19 mouse cellular contexts compared by ENCODE assay signal in the genomic region with DNA sequence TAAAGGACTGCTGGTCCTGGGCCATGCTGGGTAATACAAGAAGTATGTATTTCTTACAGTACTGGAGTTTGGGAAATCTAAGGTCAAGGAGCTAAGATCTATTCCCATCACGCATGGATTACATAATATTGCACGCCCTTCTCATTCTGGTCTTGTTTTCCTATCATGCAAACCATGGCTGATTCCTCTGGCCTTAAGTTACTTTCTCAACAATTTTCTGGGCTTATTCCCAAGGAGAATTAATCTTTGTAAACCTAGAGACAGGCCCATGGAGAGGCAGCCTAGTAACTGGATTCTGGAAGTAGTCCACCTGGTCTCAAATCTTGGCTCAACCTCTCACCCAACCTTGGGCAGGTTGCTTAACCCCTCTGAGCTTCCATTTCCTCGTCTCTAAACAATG.
"Had no signal": no experiment of that assay in that cellular context is flagged by ENCODE, and none has a peak within 500 bp of the region (broad histone marks: within the 10 kb centered on the region; RNA-seq: fewer than 3 reads in every experiment).

No protein-coding gene starts in this region.

- H3K27me3 ChIP-seq: neural tube, embryonic 13.5 days; neural tube, embryonic 15.5 days had no signal

- H3K4me2 ChIP-seq: lung, embryonic 14.5 days; midbrain, embryonic 12.5 days; neural tube, embryonic 13.5 days; neural tube, embryonic 15.5 days had no signal

- H3K9ac ChIP-seq: lung, embryonic 14.5 days; midbrain, embryonic 12.5 days; neural tube, embryonic 13.5 days; neural tube, embryonic 15.5 days had no signal

- H3K4me3 ChIP-seq: midbrain, embryonic 10.5 days; midbrain, embryonic 12.5 days; myocyte; neural tube, embryonic 13.5 days; neural tube, embryonic 15.5 days had no signal

- ATAC-seq: midbrain, embryonic 16.5 days had no signal

- H3K4me1 ChIP-seq: midbrain, embryonic 10.5 days; midbrain, embryonic 12.5 days; neural tube, embryonic 13.5 days; neural tube, embryonic 15.5 days had no signal

- DNase-seq: lung, adult 18-20 months; lung, embryonic 14.5 days; lung, postnatal 14 days; lung, postnatal 4 days; midbrain, embryonic 14.5 days; retina, postnatal 1 day; right cerebral cortex, adult 18-20 months; right cerebral cortex, postnatal 25 days; right cerebral cortex, postnatal 4 days; spleen, adult 18-20 months; thymus, adult 18-20 months; thymus, postnatal 14 days; thymus, postnatal 36 days had no signal

- H3K9me3 ChIP-seq: midbrain, embryonic 10.5 days; midbrain, embryonic 12.5 days; neural tube, embryonic 13.5 days; neural tube, embryonic 15.5 days had no signal

- H3K27ac ChIP-seq: midbrain, embryonic 10.5 days; midbrain, embryonic 12.5 days; neural tube, embryonic 13.5 days; neural tube, embryonic 15.5 days had no signal

- H3K36me3 ChIP-seq: midbrain, embryonic 10.5 days; midbrain, embryonic 12.5 days; neural tube, embryonic 13.5 days; neural tube, embryonic 15.5 days had no signal
